Mouse (Mus musculus) heart, adult 2 months (tissue): ENCODE results near the gene Anxa2. TPM values are rescaled to one million over a fixed set of nuclear protein-coding genes. Genes with fewer than 3 reads are reported as not detected.

Experiments
- DNase-seq, 2 experiments: peaks; one replicate each; pipeline ENCODE4 v3.0.0; 2021
- H3K27ac ChIP-seq: fragments of 200-600 bp; 2 replicates; pipeline ENCODE4 v1.8.1; 2022
- H3K27me3 ChIP-seq: fragments of 200-500 bp; 2 replicates; pipeline ENCODE4 v1.6.1; 2012; ENCODE audit warnings: mild to moderate bottlenecking, low read length, inconsistent platforms, mixed read lengths; ENCODE audit not compliant: control insufficient read depth, insufficient read depth
- H3K36me3 ChIP-seq: fragments of 200-500 bp; 2 replicates; pipeline ENCODE4 v1.6.1; 2012; ENCODE audit warnings: low read length, inconsistent platforms; ENCODE audit not compliant: control insufficient read depth, insufficient read depth
- H3K4me1 ChIP-seq: fragments of 200-500 bp; 2 replicates; pipeline ENCODE4 v1.6.1; 2011; ENCODE audit warnings: low read length; ENCODE audit not compliant: control insufficient read depth, insufficient read depth
- H3K4me3 ChIP-seq: fragments of 200-600 bp; 2 replicates; pipeline ENCODE4 v1.8.1; 2022
- H3K79me2 ChIP-seq: fragments of 200-500 bp; replicated peaks from 2 replicates; pipeline ENCODE4 v1.6.1; 2012; ENCODE audit warnings: mild to moderate bottlenecking, inconsistent platforms, low read length, moderate library complexity, mixed read lengths; ENCODE audit not compliant: control insufficient read depth, insufficient read depth
- H3K9ac ChIP-seq: fragments of 200-500 bp; 2 replicates; pipeline ENCODE4 v1.6.1; 2012; ENCODE audit warnings: low read depth, mild to moderate bottlenecking, control low read depth, inconsistent platforms, low read length, mixed read lengths
- CTCF ChIP-seq: fragments of 200-600 bp; IDR thresholded peaks from 2 replicates; pipeline ENCODE4 v1.8.1; 2022; ENCODE audit warnings: antibody characterized with exemption, mild to moderate bottlenecking, moderate library complexity
- EP300 ChIP-seq: fragments of 200-500 bp; IDR thresholded peaks from 2 replicates; pipeline ENCODE4 v1.6.1; 2011; ENCODE audit warnings: low read depth, low read length, control low read depth; ENCODE audit not compliant: insufficient read depth
- POLR2A ChIP-seq: fragments of 200-500 bp; IDR thresholded peaks from 2 replicates; pipeline ENCODE4 v1.6.1; 2011; ENCODE audit warnings: mild to moderate bottlenecking, low read depth, low read length, control low read depth; ENCODE audit not compliant: insufficient read depth
- WGBS: fragments of 180-500 bp; shearing (Covaris S2); methylation state at CpG from one replicate; pipeline ENCODE4 v1.1.7; 2018; 5-methylcytosine and 5-hydroxymethylcytosine counted together
- intact Hi-C: fragments of 180-260 bp; cut with DNase I; formaldehyde crosslinking; loops from one replicate; pipeline ENCODE4 v1.15.1; 2025
- polyA plus RNA-seq: library from polyadenylated mRNA; depleted of rRNA; stranded (reverse); fragments of >200 nt; gene quantifications from 2 replicates; pipeline ENCODE4 v1.2.3, GENCODE M21; 2012
- total RNA-seq, 2 experiments: library from RNA; stranded (reverse); gene quantifications; 2 replicates each; pipeline ENCODE4 v1.2.3; 2021

Gene Anxa2
- total and polyA plus RNA-seq, 3 experiments: 59.7 to 97.4 (median 72.5) TPM

- H3K4me3 ChIP-seq: 0 out of 2 replicates have a peak overlapping the region, but pooled peaks have one; percentile 2
- TF ChIP-seq POLR2A: no peak
- no peak for TF ChIP-seq EP300
- TF ChIP-seq CTCF: no peak
- H3K79me2 ChIP-seq: peaks cover 7% of the 10 kb centered on the region; the same call in 1 of the 2 replicates
- no peak overlapping the region for H3K9ac ChIP-seq
- H3K27ac ChIP-seq: peak overlapping the region; percentile 76
- intact Hi-C loops: loop anchor here (2.0 kb wide), 1 partner anchor 16 kb away; no protein-coding TSS in a partner anchor
- H3K36me3 ChIP-seq: peaks cover 14% of the 10 kb centered on the region
- 68% methylated on average over 3 of the region's 3 CpGs for WGBS
- H3K4me1 ChIP-seq: peaks cover 38% of the 10 kb centered on the region
- H3K27me3 ChIP-seq: no peaks in the 10 kb centered on the region
- no peak for DNase-seq
Measured at GRCm38 (mm10) chr9:69457143-69457542, 3.7 kb downstream of the Anxa2 start.

- DNase-seq: peak; percentile 71 to 80
- H3K27me3 ChIP-seq: no peaks in the 10 kb centered on the region
- H3K27ac ChIP-seq: peak overlapping the region; percentile 76
- peaks cover 38% of the 10 kb centered on the region for H3K4me1 ChIP-seq
- no peak overlapping the region for H3K4me3 ChIP-seq
- peaks cover 14% of the 10 kb centered on the region for H3K36me3 ChIP-seq
- H3K79me2 ChIP-seq: peaks cover 7% of the 10 kb centered on the region; the same call in 1 of the 2 replicates
- intact Hi-C loops: loop anchor here (2.0 kb wide), 1 partner anchor 15 kb away; no protein-coding TSS in a partner anchor
- WGBS: 21% methylated on average over 14 of the region's 14 CpGs
- no peak overlapping the region for H3K9ac ChIP-seq
- TF ChIP-seq CTCF (no peak), EP300 (no peak)
Measured at GRCm38 (mm10) chr9:69457747-69458625, 4.6 kb downstream of the Anxa2 start.

- 48% methylated on average over 2 of the region's 2 CpGs for WGBS
- Histone ChIP-seq H3K4me1 (peaks cover 35% of the 10 kb centered on the region), H3K27me3 (no peaks in the 10 kb centered on the region), H3K27ac (peak overlapping the region; percentile 26), H3K9ac (no peak overlapping the region), H3K79me2 (peaks cover 7% of the 10 kb centered on the region; the same call in 1 of the 2 replicates), H3K4me3 (no peak overlapping the region), H3K36me3 (peaks cover 14% of the 10 kb centered on the region)
- no peak for TF ChIP-seq EP300
- no peak for TF ChIP-seq CTCF
- TF ChIP-seq POLR2A: no peak
- intact Hi-C loops: no loop called here
- peak; percentile 51 to 62 for DNase-seq
Measured at GRCm38 (mm10) chr9:69458982-69459381, 5.6 kb downstream of the Anxa2 start.

GRCm38 (mm10) chr9:69459876-69460275 is 6.5 kb downstream of the Anxa2 start:
- Histone ChIP-seq H3K4me1 (peaks cover 35% of the 10 kb centered on the region), H3K4me3 (no peak overlapping the region), H3K27ac (no peak overlapping the region), H3K27me3 (no peaks in the 10 kb centered on the region), H3K79me2 (peaks cover 7% of the 10 kb centered on the region; the same call in 1 of the 2 replicates), H3K9ac (no peak overlapping the region), H3K36me3 (peaks cover 16% of the 10 kb centered on the region)
- 68% methylated on average over 7 of the region's 7 CpGs for WGBS
- DNase-seq: no peak
- intact Hi-C loops: no loop called here
- TF ChIP-seq POLR2A (no peak), CTCF (no peak), EP300 (no peak)

DNA sequence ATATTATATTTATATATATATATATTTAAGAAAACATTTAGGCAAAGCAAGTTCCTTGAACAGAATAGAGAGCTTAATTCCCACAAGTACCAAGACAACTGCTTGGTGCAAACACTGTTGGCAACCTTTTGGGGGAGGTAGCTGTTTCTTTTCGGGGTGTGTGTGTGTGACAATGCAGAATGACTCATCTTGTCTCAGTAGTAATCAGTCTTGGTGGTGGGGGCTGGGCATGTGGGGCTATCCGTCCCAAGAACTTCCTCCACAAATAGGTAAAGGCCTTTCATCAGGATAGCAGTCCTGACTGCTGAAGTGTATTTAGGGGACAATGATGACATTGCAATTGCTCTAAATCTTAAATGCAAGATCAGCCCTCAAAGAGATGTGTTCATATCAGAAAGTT is 9.6 kb downstream of the Anxa2 start:
- peaks cover 15% of the 10 kb centered on the region for H3K36me3 ChIP-seq
- no peak overlapping the region for H3K9ac ChIP-seq
- TF ChIP-seq POLR2A (no peak), EP300 (no peak), CTCF (no peak)
- H3K79me2 ChIP-seq: peaks cover 7% of the 10 kb centered on the region; the same call in 1 of the 2 replicates
- H3K4me1 ChIP-seq: peaks cover 23% of the 10 kb centered on the region
- no peak for DNase-seq
- no peak overlapping the region for H3K27ac ChIP-seq
- no peaks in the 10 kb centered on the region for H3K27me3 ChIP-seq
- intact Hi-C loops: no loop called here
- H3K4me3 ChIP-seq: no peak overlapping the region
- WGBS: 30% methylated on average over 2 of the region's 2 CpGs
